Mouse (Mus musculus) midbrain, embryonic 13.5 days (tissue): ENCODE data around the gene Hist1h1b. TPM values are rescaled to one million over a fixed set of nuclear protein-coding genes. Genes with fewer than 3 reads are reported as not detected.
"Not testable (repeated sequence)": the region's sequence is repeated elsewhere in the genome, so short reads cannot be mapped to it uniquely, and the experiment has no call there.

Experiments used
- ATAC-seq: fragments of 200-750 bp; cut with Nextera tagmentation; 2 replicates; pipeline ENCODE4 v1.8.0; 2017; ENCODE audit warnings: mild to moderate bottlenecking, moderate TSS enrichment, moderate library complexity
- H3K27ac ChIP-seq: fragments of 300-500 bp; sonication (generic); 2 replicates; pipeline ENCODE4 v1.5.1; 2015; ENCODE audit warnings: inconsistent platforms, mild to moderate bottlenecking, moderate library complexity
- H3K27me3 ChIP-seq: fragments of 300-500 bp; sonication (generic); 2 replicates; pipeline ENCODE4 v1.6.1; 2015; ENCODE audit warnings: mild to moderate bottlenecking, inconsistent platforms
- H3K36me3 ChIP-seq: fragments of 300-500 bp; sonication (generic); 2 replicates; pipeline ENCODE4 v1.6.1; 2015; ENCODE audit warnings: mild to moderate bottlenecking, inconsistent platforms
- H3K4me1 ChIP-seq: fragments of 300-500 bp; sonication (generic); replicated peaks from 2 replicates; pipeline ENCODE4 v1.6.1; 2015; ENCODE audit warnings: inconsistent platforms
- H3K4me2 ChIP-seq: fragments of 300-500 bp; sonication (generic); replicated peaks from 2 replicates; pipeline ENCODE4 v1.6.1; 2015; ENCODE audit warnings: moderate library complexity, mild to moderate bottlenecking, inconsistent platforms
- H3K4me3 ChIP-seq: fragments of 300-500 bp; sonication (generic); replicated peaks from 2 replicates; pipeline ENCODE4 v1.5.1; 2015; ENCODE audit warnings: mild to moderate bottlenecking, inconsistent platforms
- H3K9ac ChIP-seq: fragments of 300-500 bp; sonication (generic); replicated peaks from 2 replicates; pipeline ENCODE4 v1.6.1; 2015; ENCODE audit warnings: mild to moderate bottlenecking, inconsistent platforms
- H3K9me3 ChIP-seq: fragments of 300-500 bp; sonication (generic); 2 replicates; pipeline ENCODE4 v1.6.1; 2016; ENCODE audit warnings: mild to moderate bottlenecking, inconsistent platforms
- WGBS: fragments of 180-500 bp; shearing (Covaris S2); methylation state at CpG from one replicate; pipeline ENCODE4 v1.1.7; 2015; 5-methylcytosine and 5-hydroxymethylcytosine counted together
- microRNA-seq: library from miRNA; unstranded; fragments of <30 nt; microRNA quantifications from one replicate; pipeline ENCODE4, GENCODE M21; 2016
- polyA plus RNA-seq: library from polyadenylated mRNA; unstranded; fragments of >200 nt; fragmentation: Nextera tagmentation; extraction: Ambion mirVana; gene quantifications from 2 replicates; pipeline ENCODE4 v1.2.1, GENCODE M21; 2015

Gene Hist1h1b
- polyA plus RNA-seq, 1 experiment from 2014 or later = 15.6 TPM

DNA sequence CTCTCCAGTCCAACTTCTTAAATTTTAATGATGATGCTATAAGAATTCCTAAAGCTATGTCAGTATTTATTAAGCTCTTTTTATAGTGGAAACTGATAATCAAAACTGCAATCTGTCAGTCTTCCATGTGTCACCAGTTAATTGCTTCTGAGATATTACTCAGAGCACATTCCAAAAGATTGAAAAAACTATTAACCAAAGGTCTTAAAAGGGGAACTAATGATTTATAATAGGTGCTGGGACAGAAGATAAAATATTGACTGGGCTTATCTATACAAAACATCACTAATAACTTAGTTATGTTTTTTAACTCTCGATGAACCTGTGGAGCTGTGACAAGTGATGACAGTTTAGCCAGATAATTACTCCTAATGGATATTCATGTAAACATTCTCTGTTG, 35.4 kb downstream of the Hist1h1b start:
- Histone ChIP-seq H3K4me2 (no peak overlapping the region), H3K4me3 (no peak overlapping the region), H3K4me1 (peaks cover 22% of the 10 kb centered on the region), H3K36me3 (no peaks in the 10 kb centered on the region), H3K9me3 (no peaks in the 10 kb centered on the region), H3K27me3 (no peaks in the 10 kb centered on the region), H3K9ac (no peak overlapping the region), H3K27ac (no peak overlapping the region)
- ATAC-seq = no peak
- 94% methylated on average over 1 of the region's 1 CpGs for WGBS

DNA sequence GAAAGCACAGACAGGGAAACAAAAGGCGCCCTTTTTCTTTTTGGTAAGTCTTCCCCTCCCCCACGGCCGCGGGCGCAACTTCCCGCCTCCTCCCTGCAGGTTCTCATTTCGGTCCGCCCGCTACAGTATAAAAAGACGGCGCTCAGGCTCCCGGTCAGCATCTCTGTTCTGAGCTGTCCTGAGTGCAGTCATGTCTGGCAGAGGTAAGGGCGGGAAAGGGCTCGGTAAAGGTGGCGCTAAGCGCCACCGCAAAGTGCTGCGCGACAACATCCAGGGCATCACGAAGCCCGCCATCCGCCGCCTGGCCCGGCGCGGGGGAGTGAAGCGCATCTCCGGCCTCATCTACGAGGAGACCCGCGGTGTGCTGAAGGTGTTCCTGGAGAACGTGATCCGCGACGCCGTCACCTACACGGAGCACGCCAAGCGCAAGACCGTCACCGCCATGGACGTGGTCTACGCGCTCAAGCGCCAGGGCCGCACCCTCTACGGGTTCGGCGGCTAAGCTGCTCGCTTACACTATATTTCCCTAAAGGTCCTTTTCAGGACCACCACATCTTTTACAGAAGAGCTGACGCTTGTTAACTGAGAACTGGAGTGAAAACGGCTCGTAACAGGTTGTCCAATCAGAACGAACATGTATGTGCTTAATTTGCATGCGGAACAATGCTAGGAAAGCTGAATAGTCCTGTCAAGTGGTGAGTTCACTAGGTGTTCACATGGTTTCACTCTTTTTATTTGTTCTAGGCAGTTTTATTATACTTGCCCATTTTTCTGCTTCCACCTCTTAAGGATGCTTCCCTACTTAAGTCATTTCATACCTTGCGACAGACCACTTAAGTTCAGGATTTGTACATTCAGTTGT, 45.3 kb downstream of the Hist1h1b start, which contains the start of gene Hist1h4j:
TSS of gene Hist1h4j (plus strand) at position 159 of the 862 bp plus-strand sequence.
- H3K9me3 ChIP-seq, H3K27me3 ChIP-seq, H3K36me3 ChIP-seq: not testable (repeated sequence)
- Histone ChIP-seq H3K4me1 (peaks cover 19% of the 10 kb centered on the region), H3K27ac (peak within 1 kb of the TSS; percentile 98), H3K9ac (peak within 1 kb of the TSS; percentile 73), H3K4me2 (peak within 1 kb of the TSS; percentile 57), H3K4me3 (peak within 1 kb of the TSS; percentile 53)
- ATAC-seq = peak; percentile 90
- WGBS = under 1% methylated on average over 46 of the region's 56 CpGs

DNA sequence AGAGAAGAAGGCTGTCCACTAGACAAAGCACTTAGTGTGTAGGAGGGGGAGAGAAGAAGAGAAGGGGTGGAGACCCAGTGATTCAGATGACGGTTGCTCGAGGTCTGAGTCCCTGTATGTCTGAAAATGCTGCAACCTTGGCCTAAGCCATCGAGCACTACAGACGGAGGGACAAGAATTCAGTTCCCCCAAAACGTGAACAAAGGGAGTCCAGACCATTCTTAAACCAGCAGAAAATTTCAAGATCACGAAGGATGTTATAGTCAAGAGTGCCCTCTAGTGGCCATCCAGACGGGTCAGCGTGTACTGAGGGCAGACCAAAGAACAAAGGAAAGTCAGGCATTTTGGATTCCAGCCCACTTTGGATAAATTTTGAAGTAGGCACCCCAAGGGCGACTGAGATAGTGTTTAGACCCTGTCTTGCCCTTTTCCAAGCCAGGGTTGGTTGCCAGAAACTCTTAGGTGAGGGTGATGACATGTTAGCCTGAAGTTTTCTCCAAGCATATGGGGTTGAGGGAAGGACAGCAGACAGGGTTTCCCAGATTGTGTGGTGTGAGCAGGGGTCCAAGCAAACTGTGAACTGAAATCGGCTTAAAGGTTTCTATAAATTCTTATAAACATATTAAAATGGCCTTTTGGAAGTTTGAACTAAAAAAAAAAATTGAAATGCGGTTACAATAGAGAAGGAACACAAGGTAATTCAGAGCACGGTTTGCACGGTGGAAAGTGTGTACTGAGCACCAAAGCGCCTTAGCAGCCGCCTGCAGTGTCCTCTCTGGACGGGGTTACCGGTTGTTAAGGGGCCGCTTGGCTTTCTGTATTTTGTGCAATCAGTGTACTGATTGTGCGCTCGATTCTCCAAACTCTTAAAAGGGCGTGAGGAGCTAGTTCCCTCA, 46.2 kb downstream of the Hist1h1b start:
- H3K9ac ChIP-seq = peak overlapping the region; percentile 73
- H3K4me2 ChIP-seq = peak overlapping the region; percentile 57
- H3K27ac ChIP-seq = peak overlapping the region; percentile 98
- no peaks in the 10 kb centered on the region for H3K36me3 ChIP-seq
- peak; percentile 82 for ATAC-seq
- peaks cover 19% of the 10 kb centered on the region for H3K4me1 ChIP-seq
- WGBS = under 1% methylated on average over 21 of the region's 21 CpGs
- no peaks in the 10 kb centered on the region for H3K27me3 ChIP-seq
- H3K4me3 ChIP-seq = peak overlapping the region; percentile 53
- H3K9me3 ChIP-seq = no peaks in the 10 kb centered on the region

DNA sequence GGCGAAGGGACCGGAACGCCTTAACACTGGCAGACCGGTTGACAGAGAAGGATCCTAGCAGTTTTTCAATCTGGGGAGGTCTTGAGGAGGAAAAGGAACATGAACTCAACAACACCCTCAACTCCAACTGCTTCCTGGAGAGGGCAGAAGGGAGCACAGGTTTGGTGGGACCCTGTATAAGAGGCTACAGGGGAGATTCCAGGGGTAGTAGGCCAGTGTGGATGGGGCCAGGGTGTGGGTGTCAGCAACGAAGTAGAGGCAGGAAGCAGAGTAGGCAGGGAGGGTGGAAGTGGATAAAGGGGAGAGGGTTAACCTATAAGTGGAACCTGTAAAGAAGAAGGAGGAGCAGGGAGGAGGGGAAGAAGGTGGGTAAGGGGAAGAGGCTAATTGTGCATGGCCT, 47.0 kb downstream of the Hist1h1b start:
- Histone ChIP-seq H3K4me2 (no peak overlapping the region), H3K27me3 (no peaks in the 10 kb centered on the region), H3K27ac (peak overlapping the region; percentile 98), H3K36me3 (no peaks in the 10 kb centered on the region), H3K4me1 (peaks cover 19% of the 10 kb centered on the region), H3K9ac (no peak overlapping the region), H3K9me3 (no peaks in the 10 kb centered on the region), H3K4me3 (no peak overlapping the region)
- 61% methylated on average over 5 of the region's 5 CpGs for WGBS
- ATAC-seq = peak; percentile 46

Small RNA genes lying within 50 kb of the gene (microRNA-seq; reads per million reads assigned to microRNA genes)
- not detected for gene Gm19658
- gene Gm44346 = not detected
- gene Gm44454 = not detected

Other genes with a start within 250 kb of the Hist1h1b start
- 6.7 and 7.1 TPM in 2 replicates for gene Zkscan8, start 249.5 kb downstream of the Hist1h1b start, polyA plus RNA-seq
- 0.17 and 0.23 TPM in 2 replicates for gene Olfr1366, start 237.8 kb downstream of the Hist1h1b start, polyA plus RNA-seq
- 0.05 TPM in 1 of 2 replicates, not detected in the other for gene Olfr1535, start 220.7 kb downstream of the Hist1h1b start, polyA plus RNA-seq
- not detected in 2 replicates for gene Olfr1364, start 198.9 kb downstream of the Hist1h1b start, polyA plus RNA-seq
- not detected in 2 replicates for gene Olfr1362, start 166.6 kb downstream of the Hist1h1b start, polyA plus RNA-seq
- gene Olfr11, start 138.1 kb downstream of the Hist1h1b start, polyA plus RNA-seq = 0.05 TPM in 1 of 2 replicates, not detected in the other
- not detected in 2 replicates for gene Olfr1361, start 117.2 kb downstream of the Hist1h1b start, polyA plus RNA-seq
- gene Olfr1360, start 103.2 kb downstream of the Hist1h1b start, polyA plus RNA-seq = not detected in 2 replicates
- gene Olfr1359, start 82.5 kb downstream of the Hist1h1b start, polyA plus RNA-seq = not detected in 2 replicates
- 1.8 TPM in 1 of 2 replicates, not detected in the other for gene Hist1h2bl, start 64.5 kb downstream of the Hist1h1b start, polyA plus RNA-seq
- 12.9 and 37.4 TPM in 2 replicates for gene Hist1h2ai, start 64.2 kb downstream of the Hist1h1b start, polyA plus RNA-seq
- gene Hist1h3h, start 63.0 kb downstream of the Hist1h1b start, polyA plus RNA-seq = 10.8 and 11.5 TPM in 2 replicates
- 3.7 and 4.2 TPM in 2 replicates for gene Hist1h2bm, start 58.6 kb downstream of the Hist1h1b start, polyA plus RNA-seq
- gene Hist1h4j, start 45.6 kb downstream of the Hist1h1b start, polyA plus RNA-seq = 0.82 and 1.0 TPM in 2 replicates
- gene Hist1h4k, start 30.1 kb downstream of the Hist1h1b start, polyA plus RNA-seq = 1.1 and 3.0 TPM in 2 replicates
- 22.2 and 26.2 TPM in 2 replicates for gene Hist1h2ak, start 26.8 kb downstream of the Hist1h1b start, polyA plus RNA-seq
- 2.5 and 6.7 TPM in 2 replicates for gene Hist1h2bn, start 26.5 kb downstream of the Hist1h1b start, polyA plus RNA-seq
- gene Hist1h3i, start 2.7 kb upstream of the Hist1h1b start, polyA plus RNA-seq = 79.2 and 91.2 TPM in 2 replicates
- 8.5 TPM in 1 of 2 replicates, not detected in the other for gene Hist1h2an, start 6.6 kb upstream of the Hist1h1b start, polyA plus RNA-seq
- gene Hist1h2bp, start 6.8 kb upstream of the Hist1h1b start, polyA plus RNA-seq = 0.66 and 1.7 TPM in 2 replicates
- gene Hist1h2bq, start 29.6 kb upstream of the Hist1h1b start, polyA plus RNA-seq = 11.1 and 13.1 TPM in 2 replicates
- not detected in 2 replicates for gene Hist1h2ao, start 29.8 kb upstream of the Hist1h1b start, polyA plus RNA-seq
- not detected in 2 replicates for gene Hist1h4m, start 31.1 kb upstream of the Hist1h1b start, polyA plus RNA-seq
- 11.0 and 11.2 TPM in 2 replicates for gene Hist1h4n, start 51.6 kb upstream of the Hist1h1b start, polyA plus RNA-seq
- 1,729 and 1,932 TPM in 2 replicates for gene Hist1h2ap, start 52.9 kb upstream of the Hist1h1b start, polyA plus RNA-seq
- gene Hist1h2br, start 53.1 kb upstream of the Hist1h1b start, polyA plus RNA-seq = 11.3 and 12.2 TPM in 2 replicates
- gene Zfp184, start 164.5 kb upstream of the Hist1h1b start, polyA plus RNA-seq = 20.5 and 22.3 TPM in 2 replicates
- not detected in 2 replicates for gene Pom121l2, start 200.6 kb upstream of the Hist1h1b start, polyA plus RNA-seq
- not detected in 2 replicates for gene Prss16, start 229.1 kb upstream of the Hist1h1b start, polyA plus RNA-seq